Mouse (Mus musculus) lung, embryonic 14.5 days (tissue): ENCODE measurements around the gene Trp53bp1. TPM values are rescaled to one million over a fixed set of nuclear protein-coding genes. Genes with fewer than 3 reads are reported as not detected.

Source experiments
- ATAC-seq: fragments of 200-750 bp; cut with Nextera tagmentation; 2 replicates; pipeline ENCODE4 v1.8.0; 2017; ENCODE audit warnings: mild to moderate bottlenecking, moderate TSS enrichment, moderate library complexity; ENCODE audit not compliant: insufficient read depth
- DNase-seq: peaks from one replicate; pipeline ENCODE4 v3.0.0-alpha.2; 2015
- H3K27ac ChIP-seq: fragments of 300-500 bp; sonication (generic); 2 replicates; pipeline ENCODE4 v1.5.1; 2014; ENCODE audit warnings: low read depth, mild to moderate bottlenecking, moderate library complexity
- H3K27me3 ChIP-seq: fragments of 300-500 bp; sonication (generic); 2 replicates; pipeline ENCODE4 v1.6.1; 2014; ENCODE audit warnings: low read length, control low read depth; ENCODE audit not compliant: insufficient read depth
- H3K36me3 ChIP-seq: fragments of 300-500 bp; sonication (generic); 2 replicates; pipeline ENCODE4 v1.6.1; 2014; ENCODE audit warnings: control low read depth; ENCODE audit not compliant: insufficient read depth
- H3K4me1 ChIP-seq: fragments of 300-500 bp; sonication (generic); 2 replicates; pipeline ENCODE4 v1.6.1; 2014; ENCODE audit warnings: antibody characterized with exemption, control low read depth; ENCODE audit not compliant: insufficient read depth
- H3K4me2 ChIP-seq: fragments of 300-500 bp; sonication (generic); 2 replicates; pipeline ENCODE4 v1.6.1; 2014; ENCODE audit warnings: mild to moderate bottlenecking
- H3K4me3 ChIP-seq: fragments of 300-500 bp; sonication (generic); 2 replicates; pipeline ENCODE4 v1.5.1; 2014; ENCODE audit warnings: low read depth, low read length
- H3K9ac ChIP-seq: fragments of 300-500 bp; sonication (generic); 2 replicates; pipeline ENCODE4 v1.6.1; 2014
- H3K9me3 ChIP-seq: fragments of 300-500 bp; sonication (generic); 2 replicates; pipeline ENCODE4 v1.6.1; 2016; ENCODE audit warnings: low read depth, low read length, control low read depth
- CTCF ChIP-seq: IDR thresholded peaks from 2 replicates; pipeline ENCODE4 v1.5.1; 2016; ENCODE audit warnings: antibody characterized with exemption, low read depth
- WGBS: fragments of 180-500 bp; shearing (Covaris S2); extraction: QIAGEN DNeasy Blood & Tissue Kit; methylation state at CpG from one replicate; pipeline ENCODE4 v1.1.7; 2014; 5-methylcytosine and 5-hydroxymethylcytosine counted together
- polyA plus RNA-seq: library from polyadenylated mRNA; unstranded; fragments of >200 nt; fragmentation: Nextera tagmentation; extraction: Ambion mirVana; gene quantifications from 2 replicates; pipeline ENCODE4 v1.2.1, GENCODE M21; 2014

The Trp53bp1 gene
- polyA plus RNA-seq, 1 experiment from 2014 or later = 73.6 TPM

DNA sequence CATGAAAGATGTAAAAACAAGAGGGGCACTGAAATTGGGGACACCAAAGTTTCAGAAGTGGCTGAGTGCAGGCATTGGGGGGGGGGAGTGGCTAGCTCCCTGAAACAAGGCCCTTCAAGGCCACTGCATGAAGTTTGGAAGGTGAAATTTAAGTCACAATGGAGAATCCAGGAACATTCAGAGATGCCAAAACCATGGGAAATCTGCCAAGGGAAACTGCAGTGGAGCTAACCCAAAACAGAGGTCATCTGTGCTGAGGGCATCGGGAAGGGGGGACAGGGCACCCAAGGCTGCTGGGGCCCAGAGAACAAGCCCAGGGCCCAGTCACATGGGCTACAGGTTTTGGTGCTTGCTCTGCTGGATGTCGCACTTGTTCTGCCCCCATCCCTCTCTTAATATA lies 21.4 kb downstream of the Trp53bp1 start:
- no peak overlapping the region for H3K4me2 ChIP-seq
- TF ChIP-seq CTCF = no peak
- H3K36me3 ChIP-seq = peaks cover 93% of the 10 kb centered on the region
- no peak overlapping the region for H3K27ac ChIP-seq
- 89% methylated on average over 2 of the region's 2 CpGs for WGBS
- H3K27me3 ChIP-seq = no peaks in the 10 kb centered on the region
- no peak for ATAC-seq
- no peaks in the 10 kb centered on the region for H3K9me3 ChIP-seq
- no peak for DNase-seq
- no peak overlapping the region for H3K4me3 ChIP-seq
- H3K9ac ChIP-seq = no peak overlapping the region
- H3K4me1 ChIP-seq = no peaks in the 10 kb centered on the region

DNA sequence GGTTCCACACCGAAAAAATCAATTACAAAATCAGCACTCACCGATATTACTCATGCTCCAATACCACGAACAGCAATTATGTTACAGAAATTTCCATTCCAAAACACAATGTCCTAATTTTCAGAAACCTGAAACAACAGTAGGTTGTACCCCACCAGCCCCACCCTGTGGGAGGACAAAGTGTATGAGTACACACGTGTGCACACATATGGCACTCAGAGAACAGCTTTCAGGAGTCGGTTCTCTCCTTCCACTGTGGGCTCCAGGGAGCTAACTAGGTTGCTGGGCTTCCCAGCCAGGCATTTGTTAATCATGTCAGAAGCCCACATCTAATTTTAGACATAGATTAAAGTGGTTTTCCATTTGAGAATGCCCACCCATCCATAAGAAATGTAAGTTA lies 27.1 kb downstream of the Trp53bp1 start:
- Histone ChIP-seq H3K27ac (no peak overlapping the region), H3K4me1 (no peaks in the 10 kb centered on the region), H3K27me3 (no peaks in the 10 kb centered on the region), H3K4me2 (no peak overlapping the region), H3K4me3 (no peak overlapping the region), H3K36me3 (peaks cover 85% of the 10 kb centered on the region), H3K9me3 (no peaks in the 10 kb centered on the region), H3K9ac (no peak overlapping the region)
- 92% methylated on average over 5 of the region's 5 CpGs for WGBS
- no peak for TF ChIP-seq CTCF
- no peak for DNase-seq
- ATAC-seq = no peak

DNA sequence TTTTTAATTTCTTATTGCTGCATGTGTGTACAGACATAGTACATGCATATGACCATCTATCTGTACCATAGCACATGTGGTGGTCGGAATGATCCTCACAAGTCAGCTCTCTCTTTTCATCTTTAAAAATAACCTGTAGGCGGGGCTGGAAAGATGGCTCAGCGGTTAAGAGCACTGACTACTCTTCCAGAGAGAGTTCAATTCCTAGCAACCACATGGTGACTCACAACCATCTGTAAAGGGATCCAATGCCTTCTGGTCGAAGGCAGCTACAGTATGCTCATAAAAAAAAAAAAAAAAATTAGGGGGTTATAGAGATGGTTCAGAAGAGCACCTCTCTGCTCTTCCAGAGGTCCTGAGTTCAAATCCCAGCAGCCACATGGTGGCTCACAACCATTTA lies 31.8 kb downstream of the Trp53bp1 start:
- H3K27me3 ChIP-seq = no peaks in the 10 kb centered on the region
- WGBS = 84% methylated on average over 4 of the region's 4 CpGs
- no peak overlapping the region for H3K4me2 ChIP-seq
- DNase-seq = no peak
- H3K4me3 ChIP-seq = no peak overlapping the region
- no peak for ATAC-seq
- H3K4me1 ChIP-seq = no peaks in the 10 kb centered on the region
- no peak overlapping the region for H3K9ac ChIP-seq
- H3K36me3 ChIP-seq = peaks cover 79% of the 10 kb centered on the region
- TF ChIP-seq CTCF = no peak
- no peaks in the 10 kb centered on the region for H3K9me3 ChIP-seq
- no peak overlapping the region for H3K27ac ChIP-seq

DNA sequence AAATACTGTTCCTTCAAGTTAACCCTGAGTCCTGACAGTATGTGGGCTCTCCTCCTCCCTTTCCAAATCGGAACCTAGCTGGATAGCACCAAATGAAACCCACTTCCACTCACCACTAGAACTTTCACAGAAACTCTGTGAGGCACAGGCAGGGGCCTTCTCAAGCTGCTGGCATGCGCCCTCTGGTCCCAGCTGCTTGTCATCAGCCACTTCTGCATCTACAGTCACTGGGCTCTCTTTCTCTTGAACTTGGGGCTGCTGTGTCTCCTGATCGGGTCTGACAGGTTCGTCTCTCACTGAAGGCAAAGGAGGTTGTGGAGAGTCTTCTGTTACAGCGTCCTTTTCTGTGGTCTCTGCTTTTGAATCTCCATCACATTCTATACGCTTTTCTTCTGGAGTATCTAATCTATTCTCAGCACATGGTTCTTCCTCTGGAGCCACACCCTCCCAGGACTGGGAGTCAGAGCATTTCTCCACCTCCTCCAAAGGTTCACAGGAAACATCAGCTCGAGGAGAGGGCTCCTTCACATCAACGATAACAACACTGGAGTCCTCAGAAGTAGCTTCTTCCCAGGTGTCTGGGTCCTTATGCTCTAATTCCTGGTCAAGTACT lies 35.6 kb downstream of the Trp53bp1 start:
- no peak for TF ChIP-seq CTCF
- H3K4me2 ChIP-seq = no peak overlapping the region
- ATAC-seq = no peak
- 85% methylated on average over 8 of the region's 8 CpGs for WGBS
- H3K9me3 ChIP-seq = no peaks in the 10 kb centered on the region
- no peak overlapping the region for H3K4me3 ChIP-seq
- no peak for DNase-seq
- no peak overlapping the region for H3K9ac ChIP-seq
- no peak overlapping the region for H3K27ac ChIP-seq
- no peaks in the 10 kb centered on the region for H3K4me1 ChIP-seq
- H3K27me3 ChIP-seq = no peaks in the 10 kb centered on the region
- peaks cover 79% of the 10 kb centered on the region for H3K36me3 ChIP-seq

DNA sequence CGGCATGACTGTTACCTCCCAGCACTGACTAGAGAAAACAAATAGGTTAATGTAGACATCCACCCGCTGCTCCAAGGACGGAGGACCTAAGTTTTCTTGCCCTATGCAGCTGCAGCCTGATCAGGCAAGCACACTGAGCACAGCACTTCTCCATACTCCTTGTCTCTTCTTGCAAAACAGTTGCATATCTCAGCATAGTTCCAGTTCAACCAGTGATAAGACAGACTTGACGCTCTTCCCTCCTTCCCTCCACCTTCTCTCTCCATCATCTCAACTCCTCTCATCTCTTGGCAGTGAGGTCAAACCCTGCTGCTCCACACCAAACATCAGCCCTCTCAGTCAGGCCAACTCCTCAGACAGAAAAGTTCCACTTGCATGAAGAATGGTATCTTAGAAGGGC lies 43.1 kb downstream of the Trp53bp1 start:
- DNase-seq = no peak
- Histone ChIP-seq H3K27me3 (no peaks in the 10 kb centered on the region), H3K4me2 (no peak overlapping the region), H3K9me3 (no peaks in the 10 kb centered on the region), H3K36me3 (peaks cover 83% of the 10 kb centered on the region), H3K4me3 (no peak overlapping the region), H3K9ac (no peak overlapping the region), H3K27ac (no peak overlapping the region), H3K4me1 (no peaks in the 10 kb centered on the region)
- TF ChIP-seq CTCF = no peak
- ATAC-seq = no peak
- 84% methylated on average over 4 of the region's 4 CpGs for WGBS

DNA sequence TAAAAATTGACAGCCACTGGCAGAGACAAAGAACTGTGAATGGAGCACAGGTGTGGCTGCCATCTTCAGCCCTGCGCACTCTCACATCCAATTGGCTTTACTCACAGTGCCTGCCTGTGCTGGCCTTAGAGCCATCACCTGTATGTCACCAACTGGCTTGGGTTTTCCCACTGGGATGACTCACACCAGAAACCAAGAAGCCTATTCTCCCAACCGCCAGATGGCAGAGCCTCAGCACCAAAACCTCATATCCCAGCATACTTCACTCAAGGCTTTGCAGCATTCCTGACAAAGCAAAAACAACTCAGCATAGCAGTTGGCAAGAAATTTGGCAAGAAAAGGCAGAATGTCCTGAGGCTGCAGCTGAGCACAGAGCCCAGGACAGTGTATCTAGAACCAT lies 48.2 kb downstream of the Trp53bp1 start:
- no peak overlapping the region for H3K9ac ChIP-seq
- no peak overlapping the region for H3K4me3 ChIP-seq
- no peaks in the 10 kb centered on the region for H3K4me1 ChIP-seq
- TF ChIP-seq CTCF = no peak
- peaks cover 88% of the 10 kb centered on the region for H3K36me3 ChIP-seq
- H3K27me3 ChIP-seq = no peaks in the 10 kb centered on the region
- DNase-seq (no peak), ATAC-seq (no peak)
- no peaks in the 10 kb centered on the region for H3K9me3 ChIP-seq
- 93% methylated on average over 2 of the region's 2 CpGs for WGBS
- H3K4me2 ChIP-seq = no peak overlapping the region
- H3K27ac ChIP-seq = no peak overlapping the region

DNA sequence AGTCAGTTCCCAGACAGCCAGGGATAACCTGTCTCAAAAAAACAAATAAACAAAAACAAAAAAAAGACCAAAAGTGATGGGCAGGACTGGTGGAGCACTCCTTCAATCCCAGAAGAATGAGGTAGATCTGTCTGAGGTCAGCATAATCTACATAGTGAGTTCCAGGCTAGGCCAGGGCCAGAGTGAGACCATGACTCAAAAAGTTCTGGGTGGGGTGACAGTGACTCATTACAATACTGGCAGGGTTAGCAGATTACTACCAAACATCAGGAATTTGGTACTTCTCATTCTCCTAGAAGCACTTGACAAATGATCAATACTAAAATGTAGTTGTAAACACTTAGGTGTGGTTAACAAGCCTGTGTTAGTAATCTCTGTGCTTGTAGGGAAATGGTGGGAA lies 51.2 kb downstream of the Trp53bp1 start:
- ATAC-seq (no peak), DNase-seq (no peak)
- no peaks in the 10 kb centered on the region for H3K4me1 ChIP-seq
- no peaks in the 10 kb centered on the region for H3K27me3 ChIP-seq
- TF ChIP-seq CTCF = no peak
- H3K9ac ChIP-seq = no peak overlapping the region
- H3K9me3 ChIP-seq = no peaks in the 10 kb centered on the region
- no peak overlapping the region for H3K27ac ChIP-seq
- H3K36me3 ChIP-seq = peaks cover 85% of the 10 kb centered on the region
- no peak overlapping the region for H3K4me3 ChIP-seq
- H3K4me2 ChIP-seq = no peak overlapping the region

DNA sequence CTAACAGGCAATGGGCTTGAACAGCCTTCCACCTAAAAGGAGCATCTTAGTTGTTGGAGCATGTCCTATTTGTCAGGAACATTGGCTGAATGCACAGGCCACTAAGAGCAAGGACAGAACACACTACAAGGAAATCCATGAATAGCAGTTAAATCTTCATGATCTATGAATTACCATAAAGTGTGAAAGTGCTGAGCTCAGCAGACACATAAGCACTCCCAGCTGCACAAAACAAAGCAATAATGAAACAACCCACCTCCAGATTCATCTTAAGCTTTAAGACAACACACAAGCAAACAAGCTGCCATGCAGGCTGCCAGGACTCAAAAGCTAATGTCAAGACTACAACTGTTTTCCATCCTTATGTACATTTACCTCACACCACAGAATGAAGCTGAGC lies 52.0 kb downstream of the Trp53bp1 start:
- no peak overlapping the region for H3K27ac ChIP-seq
- peaks cover 86% of the 10 kb centered on the region for H3K36me3 ChIP-seq
- no peaks in the 10 kb centered on the region for H3K27me3 ChIP-seq
- no peaks in the 10 kb centered on the region for H3K9me3 ChIP-seq
- H3K4me3 ChIP-seq = no peak overlapping the region
- no peak overlapping the region for H3K9ac ChIP-seq
- no peak for DNase-seq
- no peak for TF ChIP-seq CTCF
- no peak overlapping the region for H3K4me2 ChIP-seq
- ATAC-seq = no peak
- H3K4me1 ChIP-seq = no peaks in the 10 kb centered on the region
